ENCODE assay signal across 1 mouse cellular context in genomic region chr11:106667855-106668254, GRCm38 (mm10).
A peak's percentile ranks its signal among the peaks of the same experiment; 100 is the strongest.
TF ChIP-seq lines count a peak whose summit lies in the region.

No protein-coding gene starts in this region.

TF ChIP-seq in CH12.LX, 34 proteins besides CTCF, POLR2A, EP300 and RAD21 (continued from another document):
- TF ChIP-seq ETS1 (conservative IDR thresholded peaks at IDR 0.05; ENCODE audit: low read depth, low read length) (peak; percentile 25; the same call in 1 of the 2 replicates), ZNF384 (IDR thresholded peaks at IDR 0.05; ENCODE audit: low read depth, low read length) (no peak), CHD1 (IDR thresholded peaks at IDR 0.05; ENCODE audit: low read depth, low read length) (0 out of 2 replicates have a peak, but pooled peaks have one; percentile 9), MEF2A (IDR thresholded peaks at IDR 0.05; ENCODE audit: borderline replicate concordance, low read depth, low read length) (0 out of 2 replicates have a peak, but pooled peaks have one; percentile 16), POLR2AphosphoS2 (IDR thresholded peaks at IDR 0.05; ENCODE audit: low read depth, low read length) (no peak), MAX (IDR thresholded peaks at IDR 0.05; ENCODE audit: low read length) (no peak), SIN3A (IDR thresholded peaks at IDR 0.05; ENCODE audit: low read length) (no peak), ZMIZ1 (IDR thresholded peaks at IDR 0.05; ENCODE audit: low read depth, low read length) (no peak)
